Mouse (Mus musculus) embryonic facial prominence, embryonic 15.5 days (tissue): ENCODE measurements at regions not wholly inside any gene's neighbourhood (a gene's known extent, or its start where the extent isn't known, plus 50 kb on each side); places are given as distances from the start of the nearest gene placed in this dataset.

ENCODE experiments used
- ATAC-seq: fragments of 200-750 bp; cut with Nextera tagmentation; 2 replicates; pipeline ENCODE4 v1.8.0; 2017; ENCODE audit warnings: low read depth, moderate TSS enrichment; ENCODE audit not compliant: insufficient number of reproducible peaks, low FRiP score, low TSS enrichment
- H3K27ac ChIP-seq: fragments of 300-500 bp; sonication (generic); replicated peaks from 2 replicates; pipeline ENCODE4 v1.5.1; 2015; ENCODE audit warnings: mild to moderate bottlenecking, inconsistent platforms
- H3K27me3 ChIP-seq: fragments of 300-500 bp; sonication (generic); 2 replicates; pipeline ENCODE4 v1.6.1; 2015; ENCODE audit warnings: inconsistent platforms
- H3K36me3 ChIP-seq: fragments of 300-500 bp; sonication (generic); 2 replicates; pipeline ENCODE4 v1.6.1; 2015; ENCODE audit warnings: mild to moderate bottlenecking, inconsistent platforms
- H3K4me1 ChIP-seq: fragments of 300-500 bp; sonication (generic); 2 replicates; pipeline ENCODE4 v1.6.1; 2015; ENCODE audit warnings: inconsistent platforms
- H3K4me2 ChIP-seq: fragments of 300-500 bp; sonication (generic); replicated peaks from 2 replicates; pipeline ENCODE4 v1.6.1; 2015; ENCODE audit warnings: mild to moderate bottlenecking, inconsistent platforms
- H3K4me3 ChIP-seq: fragments of 300-500 bp; sonication (generic); replicated peaks from 2 replicates; pipeline ENCODE4 v1.5.1; 2015; ENCODE audit warnings: mild to moderate bottlenecking, inconsistent platforms
- H3K9ac ChIP-seq: fragments of 300-500 bp; sonication (generic); 2 replicates; pipeline ENCODE4 v1.6.1; 2015; ENCODE audit warnings: inconsistent platforms
- H3K9me3 ChIP-seq: fragments of 300-500 bp; sonication (generic); replicated peaks from 2 replicates; pipeline ENCODE4 v1.6.1; 2016; ENCODE audit warnings: inconsistent platforms
- WGBS: fragments of 180-500 bp; shearing (Covaris S2); methylation state at CpG from one replicate; pipeline ENCODE4 v1.1.7; 2015; 5-methylcytosine and 5-hydroxymethylcytosine counted together

DNA sequence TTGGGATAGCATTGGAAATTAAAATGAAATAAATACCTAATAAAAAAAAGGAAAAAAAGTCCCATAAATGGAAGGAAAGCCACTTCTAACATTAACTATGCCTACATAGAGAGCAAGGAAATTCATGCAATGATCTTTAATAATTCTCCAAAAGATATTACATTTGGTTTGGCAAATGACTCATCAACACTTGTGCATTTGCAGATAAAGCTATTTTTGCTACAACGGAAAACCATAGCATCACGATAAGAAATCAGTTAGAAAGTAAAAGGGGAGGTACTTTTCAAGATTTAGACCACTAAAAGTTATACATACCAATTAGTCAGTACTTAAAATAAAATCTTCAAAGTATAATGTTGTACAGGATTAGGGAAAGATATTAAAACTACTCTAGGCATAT, 109.4 kb upstream of the Tom1l1 start:
- Histone ChIP-seq H3K4me2 (no peak overlapping the region), H3K9ac (no peak overlapping the region), H3K4me3 (no peak overlapping the region), H3K27ac (no peak overlapping the region), H3K9me3 (no peaks in the 10 kb centered on the region), H3K4me1 (no peaks in the 10 kb centered on the region), H3K36me3 (no peaks in the 10 kb centered on the region), H3K27me3 (no peaks in the 10 kb centered on the region)
- no peak for ATAC-seq
- 83% methylated on average over 2 of the region's 2 CpGs for WGBS

DNA sequence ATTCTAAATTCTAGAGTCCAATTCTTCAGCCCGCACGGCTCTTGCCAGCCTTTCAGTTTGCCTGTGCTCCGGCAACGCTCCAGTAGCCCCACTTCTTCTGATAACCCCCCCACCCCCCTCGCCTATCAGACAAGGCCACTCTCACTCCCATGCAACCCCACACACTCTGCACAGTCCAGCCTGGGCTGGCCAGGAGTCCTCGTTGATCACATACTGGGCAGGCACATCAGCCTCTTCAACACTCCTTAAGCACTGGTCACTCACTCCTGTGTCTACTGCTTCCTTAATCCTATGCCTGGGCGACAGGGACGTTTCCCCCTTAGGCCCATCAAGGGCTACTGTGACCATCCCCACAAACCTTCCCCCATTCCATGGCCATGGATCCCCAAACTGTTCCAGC, 95.4 kb upstream of the Tom1l1 start:
- Histone ChIP-seq H3K27ac (no peak overlapping the region), H3K36me3 (no peaks in the 10 kb centered on the region), H3K4me3 (no peak overlapping the region), H3K4me2 (no peak overlapping the region), H3K27me3 (no peaks in the 10 kb centered on the region), H3K9ac (no peak overlapping the region), H3K9me3 (no peaks in the 10 kb centered on the region), H3K4me1 (no peaks in the 10 kb centered on the region)
- ATAC-seq: no peak
- WGBS: 86% methylated on average over 8 of the region's 8 CpGs

DNA sequence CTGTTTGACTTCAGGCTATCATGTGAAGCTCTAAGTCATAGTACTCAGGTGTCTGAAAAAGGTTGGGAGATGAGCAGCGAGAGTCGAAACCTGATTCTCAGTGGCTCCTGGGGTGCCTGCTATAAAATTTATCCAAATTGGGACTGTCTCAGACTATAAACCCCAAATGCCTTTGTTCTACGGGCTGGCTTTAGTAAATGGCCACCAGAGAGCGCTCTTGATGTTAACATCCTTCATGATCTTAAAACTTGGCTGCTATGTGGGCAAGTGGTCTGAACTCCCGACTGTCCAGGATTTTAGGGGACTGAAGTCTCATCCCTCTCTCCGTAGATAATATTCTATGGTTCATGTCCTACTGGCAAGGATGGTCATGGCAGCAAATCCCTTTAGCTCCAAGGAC, 94.8 kb upstream of the Tom1l1 start:
- 31% methylated on average over 6 of the region's 6 CpGs for WGBS
- no peak overlapping the region for H3K4me2 ChIP-seq
- H3K36me3 ChIP-seq: no peaks in the 10 kb centered on the region
- H3K4me1 ChIP-seq: no peaks in the 10 kb centered on the region
- H3K27me3 ChIP-seq: no peaks in the 10 kb centered on the region
- H3K27ac ChIP-seq: no peak overlapping the region
- H3K9me3 ChIP-seq: no peaks in the 10 kb centered on the region
- ATAC-seq: no peak
- H3K9ac ChIP-seq: no peak overlapping the region
- no peak overlapping the region for H3K4me3 ChIP-seq

DNA sequence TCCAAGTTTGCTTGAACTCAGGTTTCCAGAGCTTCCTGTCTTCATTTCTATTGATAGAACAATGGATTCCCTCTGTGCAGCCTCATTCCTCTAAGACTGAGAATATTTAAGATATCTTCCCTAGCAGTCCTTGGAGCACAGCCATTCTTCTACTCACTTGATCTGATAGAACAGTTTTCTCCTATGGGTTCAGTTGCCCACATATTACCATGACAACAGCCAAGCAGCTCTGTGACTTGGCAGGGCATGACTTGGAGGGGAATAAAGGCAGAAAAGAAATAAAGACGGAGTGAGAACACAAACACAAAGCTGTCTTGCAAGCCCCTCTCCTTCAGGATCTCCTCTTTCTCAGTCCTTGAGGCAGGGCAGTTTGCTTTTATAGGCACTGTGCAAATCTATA, 87.6 kb upstream of the Tom1l1 start:
- Histone ChIP-seq H3K36me3 (no peaks in the 10 kb centered on the region), H3K4me3 (no peak overlapping the region), H3K4me2 (no peak overlapping the region), H3K9ac (no peak overlapping the region), H3K9me3 (no peaks in the 10 kb centered on the region), H3K27ac (no peak overlapping the region), H3K4me1 (no peaks in the 10 kb centered on the region), H3K27me3 (no peaks in the 10 kb centered on the region)
- WGBS: 52% methylated on average over 1 of the region's 1 CpGs
- ATAC-seq: no peak

DNA sequence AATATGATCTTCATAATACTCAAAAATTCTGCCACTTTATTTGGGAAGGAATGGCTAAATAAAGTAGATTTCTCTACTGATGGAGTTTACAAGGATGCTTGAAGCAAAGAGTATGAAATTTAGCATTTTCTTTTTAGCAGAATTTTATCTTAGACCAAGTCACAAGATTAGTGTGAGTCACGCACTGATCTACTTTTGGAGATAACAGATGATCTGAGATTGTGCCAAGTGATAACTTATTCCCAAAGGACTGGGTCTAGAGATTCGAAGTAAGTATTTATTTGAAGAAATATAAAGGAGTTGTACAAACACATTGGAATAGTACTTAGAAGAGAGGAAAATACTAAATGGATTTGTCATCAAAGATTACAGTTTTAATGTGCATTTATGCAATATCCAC, 67.8 kb upstream of the Tom1l1 start:
- ATAC-seq: no peak
- WGBS: 76% methylated on average over 2 of the region's 2 CpGs

DNA sequence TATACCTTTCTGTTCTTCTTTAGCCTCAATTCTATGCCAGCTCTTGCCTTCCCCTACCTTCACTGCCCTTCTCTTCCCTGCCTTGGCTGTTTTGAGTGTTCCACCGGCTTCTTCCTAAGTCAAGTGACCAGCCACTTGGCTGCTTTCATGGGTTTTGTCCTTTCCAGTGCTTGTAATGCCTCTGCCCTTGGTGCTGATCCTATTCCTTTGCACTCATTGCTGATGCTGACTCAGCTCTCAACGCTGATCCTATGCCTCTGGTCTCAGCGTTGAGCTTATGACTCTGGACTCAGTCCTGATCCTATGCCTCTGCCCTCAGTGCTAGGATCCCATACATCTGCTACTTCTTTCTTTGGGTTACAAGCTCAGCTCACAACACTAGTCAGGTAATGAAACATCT, 60.3 kb upstream of the Tom1l1 start:
- no peak overlapping the region for H3K4me3 ChIP-seq
- no peak overlapping the region for H3K27ac ChIP-seq
- no peaks in the 10 kb centered on the region for H3K36me3 ChIP-seq
- no peaks in the 10 kb centered on the region for H3K9me3 ChIP-seq
- no peaks in the 10 kb centered on the region for H3K4me1 ChIP-seq
- no peaks in the 10 kb centered on the region for H3K27me3 ChIP-seq
- no peak overlapping the region for H3K9ac ChIP-seq
- ATAC-seq: no peak
- no peak overlapping the region for H3K4me2 ChIP-seq
- 67% methylated on average over 3 of the region's 3 CpGs for WGBS

More for the DNA sequence above, 67.8 kb upstream of the Tom1l1 start:
- no peak overlapping the region for H3K4me3 ChIP-seq
- no peaks in the 10 kb centered on the region for H3K4me1 ChIP-seq
- H3K36me3 ChIP-seq: no peaks in the 10 kb centered on the region
- H3K4me2 ChIP-seq: no peak overlapping the region
- H3K9me3 ChIP-seq: no peaks in the 10 kb centered on the region
- no peak overlapping the region for H3K9ac ChIP-seq
- H3K27me3 ChIP-seq: no peaks in the 10 kb centered on the region
- H3K27ac ChIP-seq: no peak overlapping the region

DNA sequence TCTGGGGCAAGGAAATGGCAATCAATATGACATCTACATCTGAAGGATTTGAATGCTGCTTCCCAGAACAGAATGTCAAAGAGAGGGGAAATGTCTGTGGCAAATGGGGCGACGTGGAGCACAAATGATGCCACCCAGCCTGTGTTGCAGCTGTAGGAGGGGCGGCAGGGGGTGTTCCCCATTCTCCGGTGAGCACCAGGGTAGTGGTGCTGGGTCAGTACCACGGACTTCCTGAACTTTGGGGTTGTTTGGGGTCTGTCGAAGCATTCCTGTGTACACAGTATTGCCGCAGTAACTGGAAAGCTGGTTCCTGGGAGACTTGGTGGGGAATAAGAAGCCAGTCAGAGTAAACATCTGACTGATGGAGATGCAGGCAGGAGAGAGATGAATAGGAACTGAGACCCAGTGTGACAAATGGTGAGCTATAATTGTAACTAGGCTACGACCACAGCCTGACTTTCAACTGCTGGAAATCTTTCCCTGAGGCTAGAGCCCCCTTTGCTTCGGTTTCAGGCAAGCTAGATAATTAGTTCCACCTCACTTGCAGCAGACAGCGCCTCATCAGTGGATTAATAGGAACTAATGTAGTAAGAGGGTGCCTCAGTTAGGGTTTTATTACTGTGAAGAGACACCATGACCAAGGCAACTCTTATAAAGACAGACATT, 53.9 kb upstream of the Tom1l1 start:
- Histone ChIP-seq H3K9me3 (no peaks in the 10 kb centered on the region), H3K27me3 (no peaks in the 10 kb centered on the region), H3K4me1 (no peaks in the 10 kb centered on the region), H3K4me2 (no peak overlapping the region), H3K9ac (no peak overlapping the region), H3K36me3 (no peaks in the 10 kb centered on the region), H3K4me3 (no peak overlapping the region), H3K27ac (no peak overlapping the region)
- WGBS: 46% methylated on average over 10 of the region's 10 CpGs
- ATAC-seq: no peak

DNA sequence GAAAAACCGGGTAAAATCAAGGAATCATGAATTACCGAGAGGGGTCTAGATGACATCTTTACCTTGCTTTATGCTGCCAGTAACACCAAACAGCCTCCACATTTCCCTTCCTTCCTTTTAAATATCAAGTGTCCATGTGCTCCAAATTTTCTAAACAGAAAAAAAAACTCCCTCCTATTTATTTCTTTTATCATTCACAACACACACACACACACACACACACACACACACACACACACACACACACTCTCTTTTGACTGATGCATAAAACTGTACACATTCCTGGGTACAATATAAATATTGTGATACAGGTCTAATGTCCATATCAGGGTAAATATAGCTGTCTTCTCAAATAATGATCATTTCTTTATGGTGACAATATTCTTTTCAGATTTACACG, 51.3 kb upstream of the Tom1l1 start:
- 53% methylated on average over 3 of the region's 3 CpGs for WGBS
- no peaks in the 10 kb centered on the region for H3K36me3 ChIP-seq
- H3K4me2 ChIP-seq: no peak overlapping the region
- no peaks in the 10 kb centered on the region for H3K27me3 ChIP-seq
- H3K4me1 ChIP-seq: no peaks in the 10 kb centered on the region
- no peak overlapping the region for H3K27ac ChIP-seq
- no peaks in the 10 kb centered on the region for H3K9me3 ChIP-seq
- H3K4me3 ChIP-seq: no peak overlapping the region
- no peak overlapping the region for H3K9ac ChIP-seq
- no peak for ATAC-seq

DNA sequence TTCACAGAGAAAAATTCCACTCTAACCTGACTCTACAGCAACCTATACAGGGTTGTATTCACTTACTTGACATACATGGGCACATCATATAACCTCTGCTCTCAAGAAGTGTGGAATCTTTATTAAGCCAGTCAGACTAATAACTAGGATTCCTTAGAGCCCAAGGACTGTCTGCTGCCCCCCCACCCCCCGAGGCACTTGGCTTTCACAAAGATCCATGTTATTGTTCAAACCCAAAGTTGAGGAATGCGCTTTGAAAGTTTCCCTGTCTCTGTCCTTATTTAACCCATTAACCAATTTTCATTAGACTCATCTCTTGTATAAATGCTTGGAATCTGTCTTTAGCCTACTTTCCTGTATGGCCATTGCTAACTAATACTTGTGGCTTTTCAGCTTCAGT, 50.6 kb upstream of the Tom1l1 start:
- Histone ChIP-seq H3K9me3 (no peaks in the 10 kb centered on the region), H3K27me3 (no peaks in the 10 kb centered on the region)

More for the DNA sequence above, 50.6 kb upstream of the Tom1l1 start:
- Histone ChIP-seq H3K4me2 (no peak overlapping the region), H3K36me3 (no peaks in the 10 kb centered on the region), H3K4me3 (no peak overlapping the region), H3K27ac (no peak overlapping the region), H3K4me1 (no peaks in the 10 kb centered on the region), H3K9ac (no peak overlapping the region)
- ATAC-seq: no peak
- WGBS: 50% methylated on average over 2 of the region's 2 CpGs
